Mouse (Mus musculus): ENCODE results near the gene Hist1h4d.

- TF ChIP-seq CTCF (IDR thresholded peaks at IDR 0.05; ENCODE audit: insufficient read depth, low read depth, low read length) (no peak), POLR2A (IDR thresholded peaks at IDR 0.05; ENCODE audit: insufficient read depth, low read depth, low read length) (no peak)
These were observed 39.9 kb upstream of the Hist1h4d start for GRCm38 (mm10) chr13:23541497-23541896.

All from olfactory bulb, adult 2 months (tissue).